Mouse (Mus musculus): Measurements from ENCODE around the gene Tm7sf2.

GRCm38 (mm10) chr19:6101186-6101585 is 33.0 kb upstream of the Tm7sf2 start:
- no peak for TF ChIP-seq EP300 (IDR thresholded peaks at IDR 0.05; ENCODE audit: low read depth)
- no peak for TF ChIP-seq CTCF (IDR thresholded peaks at IDR 0.05; ENCODE audit: low read depth)
